Mouse (Mus musculus) bone marrow, adult 2 months (tissue): ENCODE results near the gene 4930452B06Rik.

Experiments
- CTCF ChIP-seq: fragments of 200-500 bp; IDR thresholded peaks from 2 replicates; pipeline ENCODE4 v1.5.1; 2011; ENCODE audit warnings: low read length, control low read depth; ENCODE audit not compliant: control insufficient read depth, insufficient read depth
- POLR2A ChIP-seq: fragments of 200-500 bp; IDR thresholded peaks from 2 replicates; pipeline ENCODE4 v1.6.1; 2011; ENCODE audit warnings: low read depth, mild to moderate bottlenecking, control low read depth, low read length, borderline replicate concordance; ENCODE audit not compliant: control insufficient read depth

- TF ChIP-seq POLR2A (no peak), CTCF (no peak)
Observed at GRCm38 (mm10) chr14:8502496-8502895, 163.5 kb downstream of the 4930452B06Rik start.
